Mouse (Mus musculus): ENCODE results near the gene Arl6ip4.

DNA sequence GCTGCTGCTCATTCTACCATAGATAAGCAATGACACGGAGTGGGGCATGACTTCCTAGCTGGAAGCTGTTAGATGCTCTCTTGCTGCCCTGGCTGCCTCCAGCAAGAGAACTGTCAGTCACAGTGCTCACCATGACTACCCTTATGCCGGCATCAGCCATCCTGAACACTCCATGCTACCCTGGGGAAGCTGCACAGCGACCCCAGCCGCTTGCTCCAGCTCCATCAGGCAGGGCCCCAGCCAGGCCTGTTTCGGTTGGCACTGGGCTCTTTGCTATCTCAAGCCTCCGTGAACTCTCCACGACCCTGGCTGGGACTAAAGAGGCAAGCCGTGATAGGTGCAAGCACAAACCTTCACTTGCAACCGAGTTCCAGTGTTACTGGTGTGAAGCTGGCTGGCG, 45.9 kb downstream of the Arl6ip4 start:
- TF ChIP-seq CTCF (IDR thresholded peaks at IDR 0.05; ENCODE audit: low read depth, low read length) (no peak), POLR2A (IDR thresholded peaks at IDR 0.05; ENCODE audit: borderline replicate concordance, low read depth, low read length) (no peak)
